Mouse (Mus musculus) midbrain, embryonic 16.5 days (tissue): ENCODE results near the gene 6330409D20Rik. TPM values are rescaled to one million over a fixed set of nuclear protein-coding genes. Genes with fewer than 3 reads are reported as not detected.

Experiments used
- ATAC-seq: fragments of 200-750 bp; cut with Nextera tagmentation; 2 replicates; pipeline ENCODE4 v1.8.0; 2017; ENCODE audit warnings: moderate TSS enrichment
- H3K27ac ChIP-seq: fragments of 300-500 bp; sonication (generic); 2 replicates; pipeline ENCODE4 v1.5.1; 2014; ENCODE audit warnings: mild to moderate bottlenecking, low read length, mixed read lengths
- H3K27me3 ChIP-seq: fragments of 300-500 bp; sonication (generic); 2 replicates; pipeline ENCODE4 v1.6.1; 2014; ENCODE audit warnings: low read depth, low read length, mixed read lengths; ENCODE audit not compliant: control insufficient read depth, insufficient read depth
- H3K36me3 ChIP-seq: fragments of 300-500 bp; sonication (generic); 2 replicates; pipeline ENCODE4 v1.6.1; 2014; ENCODE audit warnings: mild to moderate bottlenecking, low read length, moderate library complexity, mixed read lengths; ENCODE audit not compliant: control insufficient read depth, insufficient read depth
- H3K4me1 ChIP-seq: fragments of 300-500 bp; sonication (generic); 2 replicates; pipeline ENCODE4 v1.6.1; 2014; ENCODE audit warnings: mild to moderate bottlenecking, low read length, mixed read lengths; ENCODE audit not compliant: control insufficient read depth, insufficient read depth
- H3K4me2 ChIP-seq: fragments of 300-500 bp; sonication (generic); 2 replicates; pipeline ENCODE4 v1.6.1; 2014; ENCODE audit warnings: mild to moderate bottlenecking, low read length, mixed read lengths
- H3K4me3 ChIP-seq: fragments of 300-500 bp; sonication (generic); 2 replicates; pipeline ENCODE4 v1.5.1; 2014; ENCODE audit warnings: low read depth, mild to moderate bottlenecking, low read length, moderate library complexity, mixed read lengths
- H3K9ac ChIP-seq: fragments of 300-500 bp; sonication (generic); 2 replicates; pipeline ENCODE4 v1.6.1; 2014; ENCODE audit warnings: low read depth, low read length, mixed read lengths
- H3K9me3 ChIP-seq: fragments of 300-500 bp; sonication (generic); replicated peaks from 2 replicates; pipeline ENCODE4 v1.6.1; 2014; ENCODE audit warnings: mild to moderate bottlenecking, low read length, mixed read lengths; ENCODE audit not compliant: control insufficient read depth, poor library complexity, severe bottlenecking
- WGBS: fragments of 180-500 bp; shearing (Covaris S2); extraction: QIAGEN DNeasy Blood & Tissue Kit; methylation state at CpG from one replicate; pipeline ENCODE4 v1.1.7; 2014; 5-methylcytosine and 5-hydroxymethylcytosine counted together
- polyA plus RNA-seq: library from polyadenylated mRNA; unstranded; fragments of >200 nt; fragmentation: Nextera tagmentation; extraction: Ambion mirVana; gene quantifications from 2 replicates; pipeline ENCODE4 v1.2.1, GENCODE M21; 2015

The 6330409D20Rik gene
- polyA plus RNA-seq, 1 experiment from 2014 or later = 3.5 TPM

DNA sequence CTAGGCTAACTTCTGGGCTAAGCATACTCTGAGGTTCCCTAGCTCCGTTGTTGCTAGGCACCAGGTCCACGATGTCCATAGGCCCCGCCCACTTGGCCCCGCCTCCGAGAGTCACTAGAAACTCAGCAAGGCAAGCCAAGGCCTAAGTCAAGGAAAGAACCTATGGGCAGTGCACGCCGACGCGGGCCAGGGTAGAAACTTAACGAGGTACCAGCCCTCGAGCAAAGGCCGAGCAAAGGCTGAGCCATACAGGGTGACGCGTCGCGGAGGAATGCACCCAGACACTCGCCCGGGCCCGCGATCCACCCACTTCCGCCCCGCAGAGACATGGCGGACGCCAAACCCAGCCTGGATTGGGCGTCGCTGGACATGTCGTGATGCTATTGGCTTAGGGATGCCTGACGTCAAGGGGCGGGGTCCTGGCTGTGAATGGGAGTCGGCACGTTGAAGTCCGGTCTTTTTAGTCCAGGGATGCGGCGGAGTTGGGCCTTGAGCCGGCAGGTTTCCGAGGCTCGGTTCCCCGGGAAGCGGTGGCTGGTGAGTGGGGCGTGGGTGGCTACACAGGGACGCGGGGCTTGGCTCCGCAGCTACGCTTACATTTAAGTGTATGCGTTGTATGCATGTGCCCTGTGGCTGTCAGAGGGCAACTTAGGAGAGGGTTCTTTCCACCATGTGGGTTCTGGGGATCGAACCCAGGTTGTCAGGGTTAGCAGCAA lies 34.7 kb upstream of the 6330409D20Rik start, which contains the start of the genes Ttc16 and Ptrh1:
TSS of gene Ttc16 (minus strand) at position 275 of the 716 bp plus-strand sequence.
TSS of gene Ptrh1 (plus strand) at position 428 of the 716 bp plus-strand sequence.
- no peaks in the 10 kb centered on the region for H3K36me3 ChIP-seq
- peak within 1 kb of the TSS; percentile 63 for H3K9ac ChIP-seq
- peak; percentile 98 for ATAC-seq
- peaks cover 14% of the 10 kb centered on the region for H3K4me1 ChIP-seq
- WGBS = under 1% methylated on average over 46 of the region's 46 CpGs
- H3K4me2 ChIP-seq = peak within 1 kb of the TSS; percentile 92
- peak within 1 kb of the TSS; percentile 78 for H3K27ac ChIP-seq
- H3K27me3 ChIP-seq = no peaks in the 10 kb centered on the region
- H3K4me3 ChIP-seq = peak within 1 kb of the TSS; percentile 70
- no peaks in the 10 kb centered on the region for H3K9me3 ChIP-seq

DNA sequence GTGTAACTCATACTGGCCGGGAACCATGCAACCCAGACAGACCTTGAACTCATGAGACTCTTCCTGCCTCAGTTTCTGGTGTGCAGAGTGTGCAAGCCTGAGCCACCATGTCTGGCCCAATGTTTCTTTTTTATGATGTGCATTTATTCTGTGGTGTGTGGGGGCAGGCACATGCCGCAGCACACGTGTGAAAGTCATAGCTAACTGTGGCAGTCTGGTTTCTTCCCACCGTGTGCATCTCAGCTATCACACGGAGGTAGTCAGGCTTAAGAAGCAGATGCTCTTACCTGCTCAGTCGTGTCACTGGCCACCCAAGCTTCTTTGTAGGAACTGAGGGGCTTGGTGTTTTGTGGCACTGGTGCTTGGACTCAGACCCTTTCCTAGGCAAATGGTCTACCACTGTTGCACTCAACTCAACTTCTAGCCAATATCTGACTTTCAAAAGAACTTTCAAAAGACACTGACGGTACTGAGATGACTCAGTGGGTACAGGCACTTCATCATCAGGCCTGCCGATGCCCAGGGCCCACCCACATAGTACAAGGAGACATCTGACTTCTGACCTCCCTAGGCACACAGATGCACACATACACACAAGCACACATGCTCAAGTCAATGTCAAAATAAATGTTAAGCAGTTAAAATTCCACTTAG lies 31.9 kb upstream of the 6330409D20Rik start:
- WGBS = 85% methylated on average over 8 of the region's 8 CpGs

DNA sequence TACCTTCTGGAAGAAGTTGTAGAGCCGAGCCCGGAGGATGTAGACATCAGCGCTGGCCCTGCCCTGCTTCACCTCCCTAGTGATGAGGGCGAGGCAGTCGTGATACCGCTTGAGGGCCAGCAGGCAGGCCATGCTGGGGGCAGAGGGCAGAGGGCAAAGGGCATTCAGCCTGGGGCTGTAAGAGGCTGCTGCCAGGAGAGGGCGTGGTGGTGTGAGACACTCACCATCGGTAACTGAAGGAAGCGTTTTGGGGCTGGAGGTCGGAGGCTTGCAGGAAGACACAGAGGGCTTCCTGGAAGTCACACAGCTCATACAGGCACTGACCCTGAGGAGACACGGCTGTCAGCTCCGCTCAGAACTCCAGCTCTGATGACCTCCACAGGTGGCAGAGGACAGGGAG lies 31.1 kb upstream of the 6330409D20Rik start:
- Histone ChIP-seq H3K9ac (no peak overlapping the region), H3K4me1 (peaks cover 14% of the 10 kb centered on the region), H3K27me3 (no peaks in the 10 kb centered on the region), H3K36me3 (no peaks in the 10 kb centered on the region), H3K9me3 (no peaks in the 10 kb centered on the region), H3K4me3 (no peak overlapping the region), H3K4me2 (no peak overlapping the region), H3K27ac (no peak overlapping the region)
- no peak for ATAC-seq
- 33% methylated on average over 12 of the region's 12 CpGs for WGBS

More for the DNA sequence above, 31.9 kb upstream of the 6330409D20Rik start:
- Histone ChIP-seq H3K27ac (no peak overlapping the region), H3K4me2 (no peak overlapping the region), H3K36me3 (no peaks in the 10 kb centered on the region), H3K4me1 (peaks cover 14% of the 10 kb centered on the region), H3K9me3 (no peaks in the 10 kb centered on the region), H3K9ac (no peak overlapping the region), H3K27me3 (no peaks in the 10 kb centered on the region), H3K4me3 (no peak overlapping the region)
- no peak for ATAC-seq

DNA sequence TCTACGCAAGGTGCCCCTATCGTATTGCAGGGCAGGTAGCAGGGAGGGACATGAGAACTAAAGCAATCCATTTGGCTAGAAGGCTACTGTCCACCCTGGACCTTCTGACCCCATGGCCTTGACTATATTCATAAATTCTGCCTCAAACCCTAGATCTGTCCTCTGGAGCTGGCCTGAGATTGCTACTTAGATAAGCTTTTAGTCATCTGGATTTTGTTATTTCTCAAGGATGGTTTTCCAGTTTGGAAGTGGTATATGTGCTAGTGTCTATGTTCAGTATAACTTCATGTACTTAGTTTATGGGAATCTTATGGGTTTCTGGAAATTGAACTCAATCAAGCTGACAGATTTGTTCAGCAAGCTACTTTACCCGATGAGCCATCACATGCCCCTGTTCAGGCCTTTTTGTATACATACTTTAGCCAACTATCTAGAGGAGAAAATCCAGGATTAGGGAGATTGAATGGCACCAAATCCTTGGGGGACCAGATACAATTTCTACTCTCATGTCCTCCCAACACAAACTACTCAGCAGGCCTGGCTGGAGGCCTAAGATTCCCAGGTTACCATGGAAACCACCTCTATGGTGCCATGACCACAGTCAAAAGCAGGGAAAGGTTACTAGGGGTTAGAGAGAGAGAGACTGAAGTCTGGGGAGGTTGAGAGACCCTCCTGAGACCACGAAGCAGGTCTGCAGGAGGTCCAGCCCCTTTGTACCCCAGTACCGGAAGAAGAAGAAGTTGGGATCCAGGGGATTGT lies 28.7 kb upstream of the 6330409D20Rik start:
- H3K4me3 ChIP-seq = no peak overlapping the region
- H3K9me3 ChIP-seq = no peaks in the 10 kb centered on the region
- H3K9ac ChIP-seq = no peak overlapping the region
- H3K4me1 ChIP-seq = no peaks in the 10 kb centered on the region
- 49% methylated on average over 5 of the region's 5 CpGs for WGBS
- no peak for ATAC-seq
- no peaks in the 10 kb centered on the region for H3K27me3 ChIP-seq
- no peak overlapping the region for H3K4me2 ChIP-seq
- no peaks in the 10 kb centered on the region for H3K36me3 ChIP-seq
- H3K27ac ChIP-seq = no peak overlapping the region

DNA sequence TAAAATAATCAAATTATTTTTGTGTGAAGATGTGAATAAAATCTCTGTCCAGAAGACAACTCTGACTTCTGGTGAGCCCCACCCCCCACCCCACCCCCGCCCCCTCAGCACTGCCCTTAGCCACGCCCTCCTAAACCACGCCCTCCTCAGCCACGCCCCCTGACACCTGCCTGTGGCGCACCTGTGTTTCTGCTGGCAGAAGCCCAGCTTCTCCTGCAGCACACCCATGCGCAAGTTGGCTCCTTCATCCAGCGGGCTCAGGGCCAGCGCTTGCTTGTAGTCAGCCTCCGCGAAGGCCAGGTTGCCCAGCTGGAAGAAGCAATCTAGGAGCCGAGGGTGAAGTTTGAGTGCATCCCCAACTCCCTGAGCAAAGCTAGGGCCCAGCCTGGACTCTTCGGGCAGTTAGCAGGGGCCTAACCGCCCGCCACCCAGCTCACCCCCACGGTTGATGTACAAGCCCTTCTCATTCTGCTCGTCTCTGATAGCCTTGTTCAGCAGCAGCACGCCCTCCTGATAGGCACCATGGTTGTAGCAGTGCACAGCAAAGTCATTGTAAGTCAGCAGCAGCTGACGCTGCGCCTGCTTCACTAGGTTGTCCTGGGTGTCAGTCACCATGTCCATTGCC lies 28.0 kb upstream of the 6330409D20Rik start:
- H3K27ac ChIP-seq = no peak overlapping the region
- no peaks in the 10 kb centered on the region for H3K4me1 ChIP-seq
- no peaks in the 10 kb centered on the region for H3K9me3 ChIP-seq
- no peak for ATAC-seq
- no peak overlapping the region for H3K4me2 ChIP-seq
- H3K36me3 ChIP-seq = no peaks in the 10 kb centered on the region
- H3K27me3 ChIP-seq = no peaks in the 10 kb centered on the region
- H3K4me3 ChIP-seq = no peak overlapping the region
- no peak overlapping the region for H3K9ac ChIP-seq
- WGBS = 67% methylated on average over 16 of the region's 19 CpGs

DNA sequence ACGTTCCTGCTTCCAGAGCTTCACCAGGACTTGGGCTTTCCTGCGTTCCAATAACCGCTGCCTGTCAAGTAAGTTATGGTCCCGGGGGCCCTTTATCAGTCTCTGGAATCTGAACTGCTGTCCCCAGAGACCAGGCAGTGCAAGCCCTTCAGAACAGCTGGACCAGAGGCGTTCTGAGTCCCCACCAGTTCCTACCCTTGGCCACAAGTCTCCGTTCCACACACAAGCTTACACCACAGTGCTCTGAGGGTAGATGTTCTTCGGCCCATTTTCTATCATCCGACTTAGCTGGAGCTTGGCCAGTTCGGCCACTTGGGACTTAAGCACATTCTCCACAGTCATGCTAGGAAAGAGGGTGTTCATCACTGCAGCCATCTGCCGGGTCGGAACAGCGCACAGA lies 26.4 kb upstream of the 6330409D20Rik start:
- no peak for ATAC-seq
- Histone ChIP-seq H3K27me3 (no peaks in the 10 kb centered on the region), H3K9ac (no peak overlapping the region), H3K27ac (no peak overlapping the region), H3K4me2 (no peak overlapping the region), H3K4me1 (no peaks in the 10 kb centered on the region), H3K9me3 (no peaks in the 10 kb centered on the region), H3K36me3 (peaks cover 5% of the 10 kb centered on the region; the same call in 1 of the 2 replicates), H3K4me3 (no peak overlapping the region)
- 71% methylated on average over 12 of the region's 12 CpGs for WGBS

DNA sequence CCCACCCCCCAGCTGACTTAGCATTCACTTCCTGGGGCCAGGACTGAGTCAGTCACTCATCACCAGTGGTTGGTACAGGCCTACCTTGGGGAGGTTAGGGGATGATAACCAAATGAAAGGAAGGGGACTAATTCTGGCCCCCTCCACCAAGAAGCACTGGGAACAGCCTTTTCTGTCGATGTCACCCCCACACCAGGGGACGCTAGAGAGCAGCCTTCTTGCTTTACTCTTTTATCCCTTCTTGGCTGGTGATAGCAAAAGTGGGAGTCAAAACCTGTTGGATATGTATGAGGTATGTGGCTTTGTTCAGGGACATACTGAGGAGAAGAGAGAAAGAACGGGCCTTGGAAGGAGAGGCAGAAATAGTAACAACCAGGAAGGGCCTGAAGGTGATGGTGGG lies 22.5 kb upstream of the 6330409D20Rik start:
- Histone ChIP-seq H3K9me3 (no peaks in the 10 kb centered on the region), H3K4me2 (no peak overlapping the region), H3K27ac (no peak overlapping the region), H3K36me3 (peaks cover 19% of the 10 kb centered on the region), H3K4me3 (no peak overlapping the region), H3K4me1 (peaks cover 6% of the 10 kb centered on the region), H3K9ac (no peak overlapping the region), H3K27me3 (no peaks in the 10 kb centered on the region)
- WGBS = 85% methylated on average over 3 of the region's 3 CpGs
- ATAC-seq = no peak

DNA sequence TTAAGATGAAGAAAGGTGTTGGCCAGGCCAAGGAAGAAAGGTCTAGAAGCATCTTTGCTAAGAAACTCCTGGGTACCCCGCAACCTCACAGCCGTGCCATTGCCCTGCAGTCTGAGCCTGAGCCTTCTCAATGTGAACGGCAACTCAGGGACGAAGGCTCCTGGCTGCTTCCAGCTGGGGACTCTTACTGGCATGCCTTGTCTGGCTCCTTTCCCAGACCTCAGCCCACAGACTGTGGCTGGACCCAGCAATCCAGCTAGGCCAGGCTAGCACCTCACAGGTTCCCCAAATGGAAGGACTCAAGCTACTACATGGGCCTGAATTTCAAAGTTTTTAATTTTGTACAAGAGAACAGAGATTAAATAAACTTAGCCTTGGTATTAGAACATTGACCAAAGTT lies 21.0 kb upstream of the 6330409D20Rik start:
- Histone ChIP-seq H3K4me3 (no peak overlapping the region), H3K27ac (no peak overlapping the region), H3K4me2 (no peak overlapping the region), H3K4me1 (peaks cover 13% of the 10 kb centered on the region), H3K9me3 (no peaks in the 10 kb centered on the region), H3K9ac (no peak overlapping the region), H3K36me3 (peaks cover 19% of the 10 kb centered on the region), H3K27me3 (no peaks in the 10 kb centered on the region)
- ATAC-seq = no peak
- 91% methylated on average over 4 of the region's 4 CpGs for WGBS
